Mouse (Mus musculus) mouse trophoblast stem cell (cell line): ENCODE results near the gene Fam120c.
"Not testable (repeated sequence)": the region's sequence is repeated elsewhere in the genome, so short reads cannot be mapped to it uniquely, and the experiment has no call there.

Experiments
- in situ Hi-C, 2 experiments: fragments of 300-500 bp; cut with MseI, MboI; formaldehyde crosslinking; loops; 2 replicates in 1 of 2; 3 replicates in 1 of 2; pipeline ENCODE4 v1.15.1; 2025

Gene Fam120c

DNA sequence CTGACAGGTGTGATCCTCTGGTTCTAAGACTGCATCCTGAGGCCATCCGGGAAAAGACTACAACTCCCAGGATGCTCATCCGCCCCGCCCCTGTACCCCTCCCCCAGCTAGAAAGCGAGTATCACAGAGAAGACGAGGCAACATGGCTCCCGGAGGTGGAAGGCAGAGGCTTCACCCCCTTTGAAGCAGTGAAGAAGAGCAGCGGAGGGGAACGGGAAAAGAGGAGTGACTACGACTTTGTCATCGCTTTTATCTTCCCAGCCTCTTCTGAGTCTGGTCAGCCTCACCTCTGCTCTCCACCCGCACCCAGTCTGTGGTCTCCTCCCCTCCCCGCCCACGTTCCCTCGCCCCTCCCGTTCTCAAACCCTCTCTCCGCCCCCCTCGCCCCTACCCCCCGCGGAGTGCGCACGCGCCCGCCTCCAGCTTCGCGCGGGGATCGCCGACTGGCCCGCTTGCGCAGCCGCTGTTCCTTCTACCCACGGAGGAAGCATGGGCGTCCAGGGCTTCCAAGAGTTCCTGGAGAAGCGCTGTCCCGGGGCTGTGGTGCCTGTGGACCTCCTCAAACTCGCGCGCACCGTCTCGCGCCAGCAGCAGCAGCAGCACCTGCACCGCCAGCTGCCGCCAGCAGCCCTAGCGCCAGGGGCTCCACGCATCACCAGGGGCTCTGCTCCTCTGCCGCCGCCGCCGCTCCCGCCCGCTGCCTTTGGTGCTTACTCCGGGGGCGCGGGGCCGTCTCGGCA lies at the start of gene Fam120c:
TSS of gene Fam120c (plus strand) at position 415 of the 740 bp plus-strand sequence.
- in situ Hi-C loops, result no loop called here

GRCm38 (mm10) chrX:151298329-151298728 lies 45.6 kb upstream of the Fam120c start:
- in situ Hi-C loops, result no loop called here

- in situ Hi-C loops, result no loop called here
Measured at GRCm38 (mm10) chrX:151313732-151314131, 30.2 kb upstream of the Fam120c start.

- in situ Hi-C loops, result no loop called here
Measured at GRCm38 (mm10) chrX:151333615-151334014, 10.4 kb upstream of the Fam120c start.

GRCm38 (mm10) chrX:151337804-151338203 lies 6.2 kb upstream of the Fam120c start:
- in situ Hi-C loops, result no loop called here

DNA sequence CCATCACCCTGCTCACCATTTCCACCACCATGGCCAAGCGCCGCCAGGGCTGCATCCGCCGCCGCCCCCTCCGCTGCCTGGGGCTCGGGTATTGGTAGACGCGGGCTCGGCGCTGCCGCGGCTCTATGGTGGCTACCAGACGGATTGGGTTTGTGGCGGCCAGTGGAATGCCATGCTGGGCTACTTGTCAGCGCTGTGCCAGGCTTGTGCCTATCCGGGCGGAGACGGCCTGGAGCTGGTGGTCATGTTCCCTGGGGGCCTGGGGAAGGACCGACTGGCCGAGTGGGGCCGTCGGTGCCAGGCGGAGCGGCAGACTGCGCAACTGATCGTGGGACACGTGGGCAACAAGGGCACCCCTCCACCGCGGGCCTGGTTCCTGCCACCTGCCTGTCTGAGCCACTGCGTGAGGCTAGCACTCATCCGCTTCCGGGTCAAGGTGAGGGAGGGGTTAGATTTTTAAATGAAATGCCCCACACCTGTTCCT lies 568 bp downstream of the Fam120c start:
- in situ Hi-C loops, result no loop called here

- in situ Hi-C loops, result no loop called here
Measured at GRCm38 (mm10) chrX:151345333-151346125, 1.6 kb downstream of the Fam120c start.

DNA sequence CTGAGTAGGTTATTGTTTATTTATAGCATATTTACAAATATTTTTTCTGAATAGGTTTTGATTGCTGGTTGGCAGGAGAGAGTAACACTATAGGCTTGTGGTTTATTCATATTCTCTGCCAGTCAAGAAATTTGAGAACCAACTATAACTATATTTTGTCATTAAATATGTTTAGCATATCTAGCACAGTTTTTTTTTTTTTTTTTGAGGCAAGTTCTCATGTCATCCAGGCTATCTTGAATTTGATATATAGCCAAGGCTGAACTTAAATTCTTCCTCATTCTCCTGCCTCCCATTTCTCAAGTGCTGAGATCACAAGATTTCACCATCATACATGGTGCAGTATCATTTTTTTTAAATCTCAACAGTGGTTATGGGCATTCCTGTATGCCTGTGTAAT lies 3.3 kb downstream of the Fam120c start:
- in situ Hi-C loops, result no loop called here

GRCm38 (mm10) chrX:151349322-151349721 lies 5.3 kb downstream of the Fam120c start:
- in situ Hi-C loops, result no loop called here

DNA sequence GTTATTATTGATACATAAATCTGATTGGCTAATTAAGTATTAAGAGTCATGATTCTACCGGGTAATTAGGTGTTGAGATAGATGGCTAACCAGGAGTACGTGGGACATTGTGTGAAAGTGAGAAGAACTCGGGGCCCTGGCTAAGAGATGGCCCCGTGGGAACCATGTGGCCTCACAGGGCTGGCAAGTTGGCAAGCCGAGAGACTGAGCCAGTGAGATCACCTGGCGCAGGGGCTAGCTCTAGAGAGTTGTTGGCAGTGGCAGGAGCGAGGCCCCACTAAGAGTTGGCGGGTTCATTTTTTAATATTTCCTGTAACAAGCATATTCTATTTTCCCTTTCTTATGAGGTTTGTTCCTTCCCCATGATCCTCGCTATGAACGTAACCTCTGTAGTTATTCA lies 74.8 kb downstream of the Fam120c start:
- in situ Hi-C loops, result no loop called here

DNA sequence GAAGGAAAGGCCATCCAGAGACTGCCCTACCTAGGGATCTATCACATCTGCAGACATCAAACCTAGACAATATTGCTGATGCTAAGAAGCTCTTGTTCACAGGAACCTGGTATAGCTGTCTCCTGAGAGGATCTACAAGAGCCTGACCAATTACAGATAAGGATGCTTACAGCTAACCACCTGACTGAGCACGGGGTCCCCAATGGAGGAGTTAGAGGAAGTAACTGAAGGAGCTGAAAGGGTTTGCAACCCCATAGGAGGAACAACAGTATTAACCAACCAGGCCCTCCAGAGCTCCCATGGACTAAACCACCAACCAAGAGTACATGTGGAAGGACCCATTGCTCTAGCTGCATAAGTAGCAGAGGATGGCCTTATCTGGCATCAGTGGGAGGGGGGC lies 76.8 kb downstream of the Fam120c start:
- in situ Hi-C loops, result no loop called here

DNA sequence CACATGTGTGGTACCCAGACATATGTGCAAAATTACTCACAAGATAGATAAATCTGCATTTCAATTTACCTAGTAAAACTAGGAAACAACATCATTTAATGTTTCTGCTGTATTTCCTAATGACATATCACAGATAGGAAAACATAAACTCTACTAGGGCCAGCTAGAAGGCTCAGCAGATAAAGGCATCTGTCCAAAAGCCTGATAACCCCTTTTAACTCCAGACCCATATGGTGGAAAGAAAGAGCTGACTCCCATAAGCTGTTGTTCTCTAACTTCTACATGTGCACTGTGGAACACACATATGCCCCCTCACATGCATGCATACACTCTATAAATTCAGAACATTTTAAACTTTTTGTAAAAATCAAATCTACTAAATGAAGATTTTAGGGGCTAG lies 99.7 kb downstream of the Fam120c start:
- in situ Hi-C loops, result no loop called here

GRCm38 (mm10) chrX:151444189-151444588 lies 100.2 kb downstream of the Fam120c start:
- in situ Hi-C loops, result no loop called here

DNA sequence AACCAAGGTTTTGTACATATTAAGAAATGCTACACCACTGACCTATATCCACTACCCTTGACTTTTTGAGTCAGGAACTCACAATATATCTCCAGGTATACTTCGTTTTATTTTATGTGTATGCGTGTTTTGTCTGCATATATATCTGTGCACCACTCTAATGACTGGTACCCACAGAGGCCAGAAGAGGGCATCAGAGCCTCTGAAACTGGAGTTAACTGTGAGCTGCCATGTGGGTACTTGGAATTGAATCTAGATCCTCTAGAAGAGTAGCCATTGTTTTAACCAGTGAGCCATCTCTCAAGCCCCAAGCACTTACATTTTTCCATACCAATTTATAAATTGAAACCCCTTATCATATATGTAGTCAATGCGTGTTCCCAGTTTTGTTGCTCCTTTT lies 144.2 kb downstream of the Fam120c start:
- in situ Hi-C loops, result no loop called here

GRCm38 (mm10) chrX:151493269-151493668 lies 149.3 kb downstream of the Fam120c start:
- in situ Hi-C loops, result not testable (repeated sequence)

- in situ Hi-C loops, result no loop called here
Measured at GRCm38 (mm10) chrX:151496596-151496995, 152.6 kb downstream of the Fam120c start.

DNA sequence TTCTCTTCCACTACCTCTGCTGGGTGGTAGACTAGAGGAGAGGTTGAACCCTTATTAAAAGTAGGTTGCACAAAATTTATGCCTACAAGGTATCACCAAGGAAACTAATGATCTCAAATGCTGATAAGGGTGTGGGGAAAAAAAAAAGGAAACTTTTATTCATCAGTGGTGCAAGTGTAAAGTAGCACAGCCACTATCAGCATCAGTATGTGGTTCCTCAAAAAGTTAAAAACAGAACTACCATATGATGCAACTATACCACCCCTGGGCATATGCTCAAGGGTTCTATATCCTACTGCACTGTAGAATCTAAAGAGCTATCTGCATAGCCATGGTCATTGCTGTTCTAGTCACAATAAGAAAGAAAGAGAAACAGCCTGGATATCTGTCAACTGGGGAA lies 164.6 kb downstream of the Fam120c start:
- in situ Hi-C loops, result no loop called here

DNA sequence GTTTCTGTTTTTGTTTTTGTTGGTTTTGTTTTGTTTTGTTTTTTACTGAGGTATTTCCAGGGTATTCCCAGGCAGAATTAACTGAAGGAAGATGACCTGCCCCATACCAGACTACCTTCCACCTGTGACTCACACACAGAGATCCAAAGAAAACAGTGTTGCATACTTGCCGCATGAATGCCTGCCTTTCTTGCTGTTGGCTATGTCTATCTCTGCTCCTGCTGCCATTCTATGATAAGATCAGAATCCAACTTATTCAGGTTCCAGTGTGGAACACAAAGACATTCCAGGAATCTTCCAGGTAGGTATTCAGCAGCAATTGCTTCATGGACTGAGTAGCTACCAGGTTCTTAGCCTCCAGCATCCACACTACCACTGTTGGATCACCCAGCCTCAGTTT lies 165.9 kb downstream of the Fam120c start:
- in situ Hi-C loops, result no loop called here

DNA sequence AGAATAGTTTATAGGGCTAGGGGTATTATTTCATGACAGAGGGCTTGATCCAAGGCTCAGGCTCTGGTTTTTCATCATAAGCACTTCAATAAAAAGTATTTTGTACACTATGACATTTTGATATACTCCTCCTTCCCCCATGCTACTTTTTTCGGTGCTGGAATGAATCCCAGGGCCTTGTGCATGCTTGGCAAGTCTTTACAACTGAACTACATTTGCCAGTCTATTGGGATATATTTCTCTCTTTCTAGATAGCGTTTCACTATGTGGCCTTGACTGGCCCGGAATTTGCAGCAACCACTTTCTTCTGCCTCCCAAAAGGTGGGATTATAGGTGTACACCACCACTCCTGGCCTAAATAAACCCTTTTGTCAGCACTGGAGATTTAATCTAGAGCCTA lies 169.1 kb downstream of the Fam120c start:
- in situ Hi-C loops, result no loop called here

DNA sequence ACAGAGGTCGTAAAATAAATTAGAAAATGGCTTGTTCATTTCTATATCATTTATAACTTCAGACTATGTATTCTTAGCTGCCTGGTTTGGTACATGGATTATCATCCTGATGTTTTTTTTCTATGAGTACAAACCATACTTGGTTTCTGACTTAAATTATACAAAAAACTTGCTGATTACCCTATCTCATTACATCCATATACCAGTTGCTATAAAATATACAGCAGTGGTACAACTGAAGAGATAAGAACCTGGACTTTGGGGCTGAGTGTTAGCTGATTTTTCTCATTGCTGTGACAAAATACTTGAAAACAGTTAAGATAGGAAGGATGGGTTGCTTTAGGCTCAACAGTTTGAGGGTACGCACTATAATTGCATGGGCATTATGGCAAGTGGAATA lies 169.7 kb downstream of the Fam120c start:
- in situ Hi-C loops, result no loop called here

GRCm38 (mm10) chrX:151518181-151518580 lies 174.2 kb downstream of the Fam120c start:
- in situ Hi-C loops, result no loop called here

DNA sequence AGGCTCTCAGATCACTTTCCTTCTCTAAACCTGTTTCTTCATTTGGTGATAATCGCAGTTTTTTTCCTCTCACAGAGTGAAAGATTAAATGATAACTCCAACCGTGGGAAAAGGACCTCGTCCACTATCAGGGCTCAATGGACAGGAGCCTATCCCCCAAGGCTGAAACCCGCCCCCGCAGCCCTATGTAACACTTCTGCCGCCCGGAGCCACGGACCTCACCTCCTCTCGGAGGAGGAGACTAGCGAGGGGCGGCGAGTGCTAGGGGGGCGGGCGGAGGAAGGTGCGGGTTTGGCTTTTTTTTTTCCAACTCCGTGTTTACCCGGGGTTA lies 176.1 kb downstream of the Fam120c start:
- in situ Hi-C loops, result no loop called here
